Mouse (Mus musculus): Measurements from ENCODE around the gene Gm10408. TPM values are rescaled to one million over a fixed set of nuclear protein-coding genes. Genes with fewer than 3 reads are reported as not detected.
"Not testable (repeated sequence)": the region's sequence is repeated elsewhere in the genome, so short reads cannot be mapped to it uniquely, and the experiment has no call there.

The Gm10408 gene
- polyA plus RNA-seq (2012; rRNA removed) = not detected in 2 replicates

- H3K4me1 ChIP-seq (ENCODE audit: control insufficient read depth, insufficient read depth, insufficient read length); H3K27me3 ChIP-seq (ENCODE audit: control insufficient read depth, insufficient read depth, low read length); H3K4me3 ChIP-seq (ENCODE audit: extremely low read depth, insufficient read depth, insufficient read length); H3K27ac ChIP-seq (ENCODE audit: insufficient read depth, low read length); H3K36me3 ChIP-seq (ENCODE audit: control insufficient read depth, insufficient read depth, low read length); DNase-seq (ENCODE audit: low read depth in 1 of 2, low spot score in 2 of 2): not testable (repeated sequence)
- WGBS = no CpG with 5 or more reads among the region's 3 CpGs
Observed at GRCm38 (mm10) chr14:3449079-3449478, at the start of gene Gm10408. Gm10408 (plus strand) TSS chr14:3449379.

- no CpG with 5 or more reads among the region's 32 CpGs for whole genome bisulfite sequencing
- not testable (repeated sequence) for DNase-seq (ENCODE audit: low read depth in 1 of 2, low spot score in 2 of 2); H3K27ac ChIP-seq (ENCODE audit: insufficient read depth, low read length); H3K4me3 ChIP-seq (ENCODE audit: extremely low read depth, insufficient read depth, insufficient read length); H3K4me1 ChIP-seq (ENCODE audit: control insufficient read depth, insufficient read depth, insufficient read length); H3K27me3 ChIP-seq (ENCODE audit: control insufficient read depth, insufficient read depth, low read length); H3K36me3 ChIP-seq (ENCODE audit: control insufficient read depth, insufficient read depth, low read length)
Observed at GRCm38 (mm10) chr14:3412314-3412713, 36.9 kb upstream of the Gm10408 start, which contains the start of gene Gm10409. Gm10409 (plus strand) TSS chr14:3412614.

- not testable (repeated sequence) for H3K36me3 ChIP-seq (ENCODE audit: control insufficient read depth, insufficient read depth, low read length); H3K4me1 ChIP-seq (ENCODE audit: control insufficient read depth, insufficient read depth, insufficient read length); H3K27me3 ChIP-seq (ENCODE audit: control insufficient read depth, insufficient read depth, low read length); H3K27ac ChIP-seq (ENCODE audit: insufficient read depth, low read length); H3K4me3 ChIP-seq (ENCODE audit: extremely low read depth, insufficient read depth, insufficient read length); DNase-seq (ENCODE audit: low read depth in 1 of 2, low spot score in 2 of 2)
- no CpG with 5 or more reads among the region's 2 CpGs for WGBS
Observed at GRCm38 (mm10) chr14:3427803-3428202, 21.4 kb upstream of the Gm10408 start, which contains the start of gene Gm3005. Gm3005 (plus strand) TSS chr14:3428103.

Other genes starting within 250 kb of the Gm10408 start
- gene D830030K20Rik, start 240.9 kb upstream of the Gm10408 start, polyA plus RNA-seq (2012; rRNA removed) = 0.07 TPM in 1 of 2 replicates, not detected in the other
- 0.04 and 0.09 TPM in 2 replicates for gene Gm2956, start 116.8 kb upstream of the Gm10408 start, polyA plus RNA-seq (2012; rRNA removed)
- gene Gm10413, start 54.3 kb upstream of the Gm10408 start, polyA plus RNA-seq (2012; rRNA removed) = not detected in 2 replicates
- gene Gm10409, start 36.8 kb upstream of the Gm10408 start, polyA plus RNA-seq (2012; rRNA removed) = not detected in 2 replicates
- gene Gm3005, start 21.3 kb upstream of the Gm10408 start, polyA plus RNA-seq (2012; rRNA removed) = not detected in 2 replicates
- gene Gm3012, start 185.1 kb downstream of the Gm10408 start, polyA plus RNA-seq (2012; rRNA removed) = not detected in 2 replicates
- gene Gm3020, start 202.7 kb downstream of the Gm10408 start, polyA plus RNA-seq (2012; rRNA removed) = not detected in 2 replicates
- gene Gm3043, start 239.4 kb downstream of the Gm10408 start, polyA plus RNA-seq (2012; rRNA removed) = not detected in 2 replicates